Mouse (Mus musculus) bone marrow macrophage, adult 2 months (primary cell): ENCODE results near the gene Polr1a.

Experiments used
- CTCF ChIP-seq: IDR thresholded peaks from 2 replicates; pipeline ENCODE4 v1.5.1; 2012; ENCODE audit warnings: low read depth, mild to moderate bottlenecking, low read length, moderate library complexity
- POLR2A ChIP-seq: IDR thresholded peaks from 2 replicates; pipeline ENCODE4 v1.6.1; 2012; ENCODE audit warnings: mild to moderate bottlenecking, low read depth, low read length, borderline replicate concordance

DNA sequence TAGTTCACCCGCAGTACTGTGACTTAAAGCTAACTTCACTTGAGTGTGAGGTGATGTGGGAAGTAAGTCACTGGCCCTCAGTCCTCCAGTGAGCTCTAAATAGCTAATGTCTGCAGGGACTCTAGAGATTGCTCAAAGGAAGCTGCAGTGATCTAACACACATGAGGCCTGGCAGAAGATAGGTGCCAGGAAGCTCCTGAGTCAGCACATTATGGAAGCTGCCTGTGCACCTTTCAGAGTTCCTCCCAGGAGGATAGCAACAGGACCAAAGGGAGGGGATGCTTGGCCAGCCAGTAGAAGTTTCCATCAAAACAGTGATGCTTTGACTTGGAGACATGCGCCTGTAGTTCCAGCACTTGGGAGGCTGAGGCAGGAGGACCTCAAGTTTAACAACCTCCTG is 71.7 kb downstream of the Polr1a start:
- no peak for TF ChIP-seq CTCF
- TF ChIP-seq POLR2A: no peak
